Mouse (Mus musculus) heart, embryonic 12.5 days (tissue): ENCODE measurements at regions not wholly inside any gene's neighbourhood (a gene's known extent, or its start where the extent isn't known, plus 50 kb on each side); places are given as distances from the start of the nearest gene placed in this dataset.
A peak's percentile ranks its signal among the peaks of the same experiment; 100 is the strongest.

ENCODE experiments used
- ATAC-seq: fragments of 200-750 bp; cut with Nextera tagmentation; 2 replicates; pipeline ENCODE4 v1.8.0; 2017; ENCODE audit warnings: moderate TSS enrichment, moderate library complexity; ENCODE audit not compliant: insufficient number of reproducible peaks, low FRiP score
- H3K27ac ChIP-seq: fragments of 300-500 bp; sonication (generic); 2 replicates; pipeline ENCODE4 v1.5.1; 2016; ENCODE audit warnings: mild to moderate bottlenecking, moderate library complexity; ENCODE audit not compliant: poor library complexity, severe bottlenecking
- H3K27me3 ChIP-seq: fragments of 300-500 bp; sonication (generic); replicated peaks from 2 replicates; pipeline ENCODE4 v1.6.1; 2016; ENCODE audit warnings: mild to moderate bottlenecking, moderate library complexity
- H3K36me3 ChIP-seq: fragments of 300-500 bp; sonication (generic); 2 replicates; pipeline ENCODE4 v1.6.1; 2016; ENCODE audit warnings: mild to moderate bottlenecking, moderate library complexity
- H3K4me1 ChIP-seq: fragments of 300-500 bp; sonication (generic); replicated peaks from 2 replicates; pipeline ENCODE4 v1.6.1; 2016; ENCODE audit warnings: mild to moderate bottlenecking
- H3K4me2 ChIP-seq: fragments of 300-500 bp; sonication (generic); 2 replicates; pipeline ENCODE4 v1.6.1; 2016; ENCODE audit warnings: mild to moderate bottlenecking, moderate library complexity
- H3K4me3 ChIP-seq: fragments of 300-500 bp; sonication (generic); 2 replicates; pipeline ENCODE4 v1.5.1; 2016; ENCODE audit warnings: mild to moderate bottlenecking
- H3K9ac ChIP-seq: fragments of 300-500 bp; sonication (generic); 2 replicates; pipeline ENCODE4 v1.6.1; 2016; ENCODE audit warnings: mild to moderate bottlenecking, moderate library complexity
- H3K9me3 ChIP-seq: fragments of 300-500 bp; sonication (generic); replicated peaks from 2 replicates; pipeline ENCODE4 v1.6.1; 2016; ENCODE audit warnings: mild to moderate bottlenecking, moderate library complexity
- WGBS: fragments of 180-500 bp; shearing (Covaris S2); methylation state at CpG from one replicate; pipeline ENCODE4 v1.1.7; 2016; 5-methylcytosine and 5-hydroxymethylcytosine counted together

- WGBS = 23% methylated on average over 2 of the region's 2 CpGs
- ATAC-seq = no peak
Observed at GRCm38 (mm10) chr9:113300846-113301245, 407.2 kb downstream of the Pdcd6ip start.

GRCm38 (mm10) chr9:113299900-113300299, 408.2 kb downstream of the Pdcd6ip start:
- Histone ChIP-seq H3K4me2 (no peak overlapping the region), H3K27ac (no peak overlapping the region), H3K36me3 (no peaks in the 10 kb centered on the region), H3K9me3 (no peaks in the 10 kb centered on the region), H3K27me3 (no peaks in the 10 kb centered on the region), H3K4me3 (no peak overlapping the region), H3K9ac (no peak overlapping the region), H3K4me1 (peaks cover 12% of the 10 kb centered on the region)
- 30% methylated on average over 3 of the region's 3 CpGs for WGBS
- ATAC-seq = no peak

More at GRCm38 (mm10) chr9:113300846-113301245, 407.2 kb downstream of the Pdcd6ip start:
- H3K36me3 ChIP-seq = no peaks in the 10 kb centered on the region
- H3K4me1 ChIP-seq = peaks cover 10% of the 10 kb centered on the region
- no peak overlapping the region for H3K27ac ChIP-seq
- H3K4me3 ChIP-seq = no peak overlapping the region
- H3K9ac ChIP-seq = no peak overlapping the region
- no peaks in the 10 kb centered on the region for H3K9me3 ChIP-seq
- no peak overlapping the region for H3K4me2 ChIP-seq
- H3K27me3 ChIP-seq = no peaks in the 10 kb centered on the region

- peaks cover 12% of the 10 kb centered on the region for H3K4me1 ChIP-seq
- H3K4me2 ChIP-seq = no peak overlapping the region
- no peaks in the 10 kb centered on the region for H3K36me3 ChIP-seq
- H3K27ac ChIP-seq = no peak overlapping the region
- 27% methylated on average over 5 of the region's 5 CpGs for WGBS
- H3K9ac ChIP-seq = no peak overlapping the region
- peak; percentile 74 for ATAC-seq
- no peak overlapping the region for H3K4me3 ChIP-seq
- no peaks in the 10 kb centered on the region for H3K27me3 ChIP-seq
- no peaks in the 10 kb centered on the region for H3K9me3 ChIP-seq
Observed at GRCm38 (mm10) chr9:113295850-113296467, 412.1 kb downstream of the Pdcd6ip start.

- H3K4me2 ChIP-seq = no peak overlapping the region
- no peaks in the 10 kb centered on the region for H3K4me1 ChIP-seq
- no peak overlapping the region for H3K9ac ChIP-seq
- no peak overlapping the region for H3K4me3 ChIP-seq
- no peaks in the 10 kb centered on the region for H3K36me3 ChIP-seq
- no peak for ATAC-seq
- 46% methylated on average over 4 of the region's 4 CpGs for WGBS
- no peak overlapping the region for H3K27ac ChIP-seq
- no peaks in the 10 kb centered on the region for H3K9me3 ChIP-seq
- no peaks in the 10 kb centered on the region for H3K27me3 ChIP-seq
Observed at GRCm38 (mm10) chr9:113287397-113287796, 420.7 kb downstream of the Pdcd6ip start.

- Histone ChIP-seq H3K9me3 (no peaks in the 10 kb centered on the region), H3K27me3 (no peaks in the 10 kb centered on the region), H3K9ac (no peak overlapping the region), H3K27ac (no peak overlapping the region), H3K36me3 (no peaks in the 10 kb centered on the region), H3K4me2 (no peak overlapping the region), H3K4me1 (no peaks in the 10 kb centered on the region), H3K4me3 (no peak overlapping the region)
- ATAC-seq = no peak
- WGBS = 37% methylated on average over 1 of the region's 1 CpGs
Observed at GRCm38 (mm10) chr9:113283244-113283643, 424.8 kb downstream of the Pdcd6ip start.

- Histone ChIP-seq H3K27ac (no peak overlapping the region), H3K4me3 (no peak overlapping the region), H3K9ac (no peak overlapping the region), H3K27me3 (no peaks in the 10 kb centered on the region), H3K36me3 (no peaks in the 10 kb centered on the region), H3K4me1 (no peaks in the 10 kb centered on the region), H3K4me2 (no peak overlapping the region), H3K9me3 (no peaks in the 10 kb centered on the region)
- ATAC-seq = no peak
- 79% methylated on average over 4 of the region's 4 CpGs for WGBS
Observed at GRCm38 (mm10) chr9:113270595-113270994, 437.5 kb downstream of the Pdcd6ip start.

GRCm38 (mm10) chr9:113267696-113268095, 440.4 kb downstream of the Pdcd6ip start:
- WGBS = 80% methylated on average over 8 of the region's 8 CpGs
- ATAC-seq = no peak
- Histone ChIP-seq H3K4me3 (no peak overlapping the region), H3K4me2 (no peak overlapping the region), H3K27me3 (no peaks in the 10 kb centered on the region), H3K9me3 (no peaks in the 10 kb centered on the region), H3K27ac (no peak overlapping the region), H3K9ac (no peak overlapping the region), H3K36me3 (no peaks in the 10 kb centered on the region), H3K4me1 (no peaks in the 10 kb centered on the region)

GRCm38 (mm10) chr9:113263636-113264035, 444.4 kb downstream of the Pdcd6ip start:
- no peak overlapping the region for H3K9ac ChIP-seq
- H3K4me2 ChIP-seq = no peak overlapping the region
- H3K4me3 ChIP-seq = no peak overlapping the region
- H3K4me1 ChIP-seq = no peaks in the 10 kb centered on the region
- H3K27ac ChIP-seq = no peak overlapping the region
- no peak for ATAC-seq
- no peaks in the 10 kb centered on the region for H3K36me3 ChIP-seq
- no peaks in the 10 kb centered on the region for H3K27me3 ChIP-seq
- peaks cover 2% of the 10 kb centered on the region; the same call in 1 of the 2 replicates for H3K9me3 ChIP-seq
- 73% methylated on average over 6 of the region's 6 CpGs for WGBS

GRCm38 (mm10) chr9:113260296-113260695, 447.8 kb downstream of the Pdcd6ip start:
- H3K27ac ChIP-seq = no peak overlapping the region
- no peaks in the 10 kb centered on the region for H3K36me3 ChIP-seq

GRCm38 (mm10) chr9:113258556-113258955, 449.5 kb downstream of the Pdcd6ip start:
- peaks cover 6% of the 10 kb centered on the region for H3K9me3 ChIP-seq
- no peak overlapping the region for H3K4me3 ChIP-seq
- H3K27me3 ChIP-seq = no peaks in the 10 kb centered on the region
- H3K27ac ChIP-seq = no peak overlapping the region
- WGBS = 81% methylated on average over 2 of the region's 2 CpGs
- no peak overlapping the region for H3K9ac ChIP-seq
- ATAC-seq = no peak
- no peak overlapping the region for H3K4me2 ChIP-seq
- no peaks in the 10 kb centered on the region for H3K4me1 ChIP-seq
- H3K36me3 ChIP-seq = no peaks in the 10 kb centered on the region

More at GRCm38 (mm10) chr9:113260296-113260695, 447.8 kb downstream of the Pdcd6ip start:
- Histone ChIP-seq H3K4me3 (no peak overlapping the region), H3K27me3 (no peaks in the 10 kb centered on the region), H3K9ac (no peak overlapping the region), H3K4me1 (no peaks in the 10 kb centered on the region), H3K9me3 (peaks cover 4% of the 10 kb centered on the region), H3K4me2 (no peak overlapping the region)
- WGBS = 74% methylated on average over 2 of the region's 2 CpGs
- no peak for ATAC-seq

- no peaks in the 10 kb centered on the region for H3K36me3 ChIP-seq
- H3K4me2 ChIP-seq = no peak overlapping the region
- H3K9me3 ChIP-seq = no peaks in the 10 kb centered on the region
- no peaks in the 10 kb centered on the region for H3K27me3 ChIP-seq
- no peak overlapping the region for H3K4me3 ChIP-seq
- H3K27ac ChIP-seq = no peak overlapping the region
- H3K4me1 ChIP-seq = no peaks in the 10 kb centered on the region
- 76% methylated on average over 12 of the region's 12 CpGs for WGBS
- H3K9ac ChIP-seq = no peak overlapping the region
- ATAC-seq = no peak
Observed at GRCm38 (mm10) chr9:113248703-113249274, 459.3 kb downstream of the Pdcd6ip start.

GRCm38 (mm10) chr9:113247950-113248349, 460.1 kb downstream of the Pdcd6ip start:
- H3K4me3 ChIP-seq = no peak overlapping the region
- 57% methylated on average over 5 of the region's 5 CpGs for WGBS
- no peaks in the 10 kb centered on the region for H3K9me3 ChIP-seq
- H3K4me1 ChIP-seq = no peaks in the 10 kb centered on the region
- H3K27me3 ChIP-seq = no peaks in the 10 kb centered on the region
- H3K9ac ChIP-seq = no peak overlapping the region
- H3K36me3 ChIP-seq = no peaks in the 10 kb centered on the region
- no peak overlapping the region for H3K4me2 ChIP-seq
- no peak for ATAC-seq
- H3K27ac ChIP-seq = no peak overlapping the region
